Mouse (Mus musculus) T-cell, adult 2 months (primary cell): ENCODE data around the gene Foxg1.

ENCODE experiments used
- DNase-seq: peaks from one replicate; pipeline ENCODE4 v3.0.0; 2022; ENCODE audit warnings: low spot score

Gene Foxg1

GRCm38 (mm10) chr12:49382565-49383520, at the start of gene Foxg1:
Foxg1 (plus strand) TSS chr12:49382660.
- DNase-seq = no peak

GRCm38 (mm10) chr12:49349697-49350096, 32.8 kb upstream of the Foxg1 start:
- no peak for DNase-seq

- no peak for DNase-seq
Measured at GRCm38 (mm10) chr12:49368931-49369330, 13.5 kb upstream of the Foxg1 start.

- no peak for DNase-seq
Measured at GRCm38 (mm10) chr12:49372170-49372569, 10.3 kb upstream of the Foxg1 start.

- DNase-seq = no peak
Measured at GRCm38 (mm10) chr12:49373176-49373575, 9.3 kb upstream of the Foxg1 start.

- no peak for DNase-seq
Measured at GRCm38 (mm10) chr12:49373821-49374605, 8.4 kb upstream of the Foxg1 start.

- DNase-seq = no peak
Measured at GRCm38 (mm10) chr12:49374606-49374995, 7.9 kb upstream of the Foxg1 start.

- DNase-seq = no peak
Measured at GRCm38 (mm10) chr12:49375427-49376317, 6.8 kb upstream of the Foxg1 start.

- DNase-seq = no peak
Measured at GRCm38 (mm10) chr12:49376318-49376992, 6.0 kb upstream of the Foxg1 start.

GRCm38 (mm10) chr12:49377281-49377970, 5.0 kb upstream of the Foxg1 start:
- DNase-seq = no peak

GRCm38 (mm10) chr12:49378920-49379319, 3.5 kb upstream of the Foxg1 start:
- no peak for DNase-seq

- no peak for DNase-seq
Measured at GRCm38 (mm10) chr12:49379446-49379845, 3.0 kb upstream of the Foxg1 start.

GRCm38 (mm10) chr12:49380442-49380841, 2.0 kb upstream of the Foxg1 start:
- no peak for DNase-seq

- DNase-seq = no peak
Measured at GRCm38 (mm10) chr12:49381031-49381525, 1.4 kb upstream of the Foxg1 start.

- no peak for DNase-seq
Measured at GRCm38 (mm10) chr12:49381721-49382365, 617 bp upstream of the Foxg1 start.

- DNase-seq = no peak
Measured at GRCm38 (mm10) chr12:49383521-49384133, 1.2 kb downstream of the Foxg1 start.

GRCm38 (mm10) chr12:49384295-49384875, 1.9 kb downstream of the Foxg1 start:
- no peak for DNase-seq

- no peak for DNase-seq
Measured at GRCm38 (mm10) chr12:49384876-49385630, 2.6 kb downstream of the Foxg1 start, which contains the start of gene Gm43517. Gm43517 (plus strand) TSS chr12:49385174.
